Mouse (Mus musculus): Measurements from ENCODE around the gene Aox4.

DNA sequence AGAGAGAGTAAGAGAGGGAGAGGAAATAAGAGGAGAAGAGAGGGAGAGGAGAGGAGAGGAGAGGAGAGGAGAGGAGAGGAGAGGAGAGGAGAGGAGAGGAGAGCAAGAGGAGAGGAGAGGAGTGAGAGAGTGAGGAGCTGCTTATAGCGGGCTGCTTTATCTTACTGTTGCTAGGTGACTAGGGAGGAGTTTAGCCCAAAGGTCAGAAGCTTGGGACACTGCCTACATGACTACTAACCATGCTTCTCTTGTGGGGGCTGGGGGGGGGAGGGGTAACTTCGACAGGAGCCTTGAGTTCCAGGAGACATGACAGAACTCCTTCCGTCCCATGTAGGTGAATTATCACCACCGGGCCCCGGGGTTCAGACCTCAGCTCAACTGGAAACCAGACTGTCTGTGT lies 20.3 kb downstream of the Aox4 start:
- TF ChIP-seq CTCF (IDR thresholded peaks at IDR 0.05; ENCODE audit: control insufficient read depth, insufficient read depth, low read length) = no peak
- no peak for TF ChIP-seq POLR2A (IDR thresholded peaks at IDR 0.05; ENCODE audit: borderline replicate concordance, control insufficient read depth, low read depth, low read length)
